Mouse (Mus musculus) gastrocnemius, adult 18-20 months (tissue): Measurements from ENCODE around the gene Eif3k. TPM values are rescaled to one million over a fixed set of nuclear protein-coding genes. Genes with fewer than 3 reads are reported as not detected.
A peak's percentile ranks its signal among the peaks of the same experiment; 100 is the strongest.

Experiments
- DNase-seq: peaks from one replicate; pipeline ENCODE4 v3.0.0; 2021; ENCODE audit warnings: low spot score
- total RNA-seq, 2 experiments: library from RNA; stranded (reverse); gene quantifications; 2 replicates each; pipeline ENCODE4 v1.2.3; 2021

The Eif3k gene
- total RNA-seq, 2 experiments from 2014 or later = 128 TPM

DNA sequence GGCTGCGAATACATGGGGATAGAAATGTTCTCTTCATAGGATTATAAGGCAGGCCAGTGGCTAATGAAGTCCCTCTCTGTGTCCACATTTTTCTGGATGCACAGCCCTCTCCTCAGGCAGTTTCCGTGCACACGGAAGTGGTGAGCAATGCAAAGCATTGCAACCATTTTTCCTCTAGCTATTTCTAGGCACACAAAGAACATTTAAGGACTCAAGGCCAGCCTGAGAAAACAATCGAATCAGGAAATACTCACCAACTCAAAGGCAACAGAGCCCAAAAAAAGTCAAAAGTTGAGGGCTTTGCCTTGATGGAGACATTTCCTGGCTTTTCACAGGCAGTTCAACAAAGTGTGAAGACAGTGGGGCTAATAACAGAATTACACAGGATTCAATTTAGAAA lies 40.5 kb downstream of the Eif3k start:
- DNase-seq = no peak

- no peak for DNase-seq
Measured at GRCm38 (mm10) chr7:28939418-28940183, 42.1 kb downstream of the Eif3k start.

GRCm38 (mm10) chr7:28938654-28939053 lies 43.0 kb downstream of the Eif3k start:
- no peak for DNase-seq

DNA sequence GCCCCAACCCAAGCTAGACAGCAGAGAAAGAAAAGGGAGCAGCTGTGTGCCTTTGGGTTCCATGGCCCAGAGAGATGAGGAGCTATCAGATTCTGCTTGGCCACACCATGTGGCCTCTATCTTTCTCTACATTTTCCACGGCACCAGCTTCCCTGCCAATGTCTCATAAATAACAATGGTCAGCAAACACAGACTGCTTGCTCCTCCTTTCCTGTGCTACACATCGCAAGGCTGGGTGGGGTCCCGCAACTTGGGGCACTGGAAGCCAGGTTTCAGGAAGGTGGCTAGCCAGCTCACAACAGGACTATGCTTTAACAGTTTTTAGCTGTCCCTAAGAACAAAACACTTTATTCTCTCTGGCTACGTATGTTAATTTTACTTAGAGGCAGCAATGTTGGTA lies 44.9 kb downstream of the Eif3k start:
- no peak for DNase-seq

DNA sequence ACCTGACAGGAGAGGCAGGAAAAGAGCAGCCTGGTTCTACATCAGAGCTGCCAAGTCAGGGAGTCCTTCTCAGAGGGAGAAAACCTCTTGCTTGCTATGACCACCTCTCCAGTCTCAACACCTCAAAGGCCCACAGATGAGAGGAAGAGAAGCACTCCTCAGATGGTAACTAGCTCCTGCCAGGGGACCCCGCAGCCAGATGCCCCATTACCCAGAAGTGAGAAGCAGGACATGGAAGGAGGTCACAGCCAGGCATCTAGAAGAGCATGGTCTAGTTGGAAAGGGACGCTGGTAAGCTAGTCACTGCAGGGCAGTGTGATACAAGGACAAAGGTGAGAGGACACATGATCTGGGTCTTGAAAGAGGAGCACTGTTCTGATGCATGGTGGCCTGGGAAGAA lies 47.8 kb downstream of the Eif3k start:
- no peak for DNase-seq

- no peak for DNase-seq
Measured at GRCm38 (mm10) chr7:28932421-28933041, 49.1 kb downstream of the Eif3k start.

GRCm38 (mm10) chr7:28931695-28932039 lies 50.0 kb downstream of the Eif3k start:
- no peak for DNase-seq

GRCm38 (mm10) chr7:28931032-28931694 lies 50.5 kb downstream of the Eif3k start:
- DNase-seq = no peak

GRCm38 (mm10) chr7:28930320-28931031 lies 51.2 kb downstream of the Eif3k start:
- DNase-seq = no peak

DNA sequence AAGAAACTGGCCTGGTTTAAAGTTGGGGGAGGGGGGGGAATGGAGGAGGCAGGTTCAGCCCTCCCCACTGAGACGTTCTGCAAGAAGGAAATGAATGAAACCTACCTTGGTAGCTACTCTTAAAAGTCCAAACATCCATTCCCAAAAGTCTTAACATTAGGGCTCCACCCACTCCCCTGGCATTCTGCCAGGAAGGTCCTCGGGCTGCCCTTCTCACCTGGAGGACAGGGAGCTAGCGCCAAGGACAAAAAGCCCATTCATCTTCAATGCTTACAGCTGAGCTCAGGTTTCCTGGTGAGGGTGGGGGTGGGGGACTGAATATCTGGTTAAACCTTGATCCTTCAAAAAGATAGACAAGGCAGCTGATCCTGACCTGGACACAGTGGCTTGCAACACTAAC lies 52.3 kb downstream of the Eif3k start:
- DNase-seq = no peak

DNA sequence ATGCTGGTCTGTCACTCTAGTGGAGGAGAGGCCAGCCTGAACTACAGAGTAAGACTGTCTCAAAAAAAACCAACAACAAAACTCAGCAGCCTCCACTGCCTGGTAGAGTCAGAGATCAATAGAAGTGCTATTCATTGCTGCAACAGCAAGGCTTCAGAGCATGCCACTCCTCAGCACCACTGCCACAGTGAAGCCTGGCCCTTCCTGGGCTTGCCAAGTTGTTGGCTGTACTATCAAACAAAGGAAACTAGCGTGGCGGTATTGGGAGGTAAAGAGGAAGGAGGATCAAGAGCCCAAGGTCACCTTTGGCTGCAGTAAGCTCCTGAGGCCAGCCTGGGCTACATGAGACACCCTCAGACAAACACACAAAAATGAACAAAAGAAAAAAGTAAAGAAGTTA lies 55.5 kb downstream of the Eif3k start:
- no peak for DNase-seq

DNA sequence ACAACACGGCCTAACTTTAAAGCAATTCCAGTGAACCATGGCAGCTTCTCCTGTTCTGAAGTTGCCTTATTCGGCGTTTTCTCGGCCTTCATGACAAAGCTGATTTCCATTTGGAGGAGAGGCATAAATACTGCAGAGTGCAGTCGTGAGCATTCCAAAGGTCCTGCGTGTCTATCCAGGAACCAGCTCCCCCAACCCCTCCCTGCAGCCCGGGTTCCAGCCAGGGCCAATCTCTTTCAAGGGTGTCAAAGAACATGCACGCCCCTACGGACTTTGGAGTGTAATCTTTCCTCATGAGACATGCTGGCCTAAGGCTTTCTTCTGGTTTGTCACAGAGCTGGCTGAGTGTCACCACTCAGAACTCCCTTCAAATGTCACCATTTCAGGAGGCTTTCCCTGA lies 56.3 kb downstream of the Eif3k start:
- peak; percentile 86 for DNase-seq

- no peak for DNase-seq
Measured at GRCm38 (mm10) chr7:28924802-28925201, 56.9 kb downstream of the Eif3k start.

GRCm38 (mm10) chr7:28923865-28924291 lies 57.8 kb downstream of the Eif3k start:
- no peak for DNase-seq

- no peak for DNase-seq
Measured at GRCm38 (mm10) chr7:28922606-28923005, 59.1 kb downstream of the Eif3k start.

DNA sequence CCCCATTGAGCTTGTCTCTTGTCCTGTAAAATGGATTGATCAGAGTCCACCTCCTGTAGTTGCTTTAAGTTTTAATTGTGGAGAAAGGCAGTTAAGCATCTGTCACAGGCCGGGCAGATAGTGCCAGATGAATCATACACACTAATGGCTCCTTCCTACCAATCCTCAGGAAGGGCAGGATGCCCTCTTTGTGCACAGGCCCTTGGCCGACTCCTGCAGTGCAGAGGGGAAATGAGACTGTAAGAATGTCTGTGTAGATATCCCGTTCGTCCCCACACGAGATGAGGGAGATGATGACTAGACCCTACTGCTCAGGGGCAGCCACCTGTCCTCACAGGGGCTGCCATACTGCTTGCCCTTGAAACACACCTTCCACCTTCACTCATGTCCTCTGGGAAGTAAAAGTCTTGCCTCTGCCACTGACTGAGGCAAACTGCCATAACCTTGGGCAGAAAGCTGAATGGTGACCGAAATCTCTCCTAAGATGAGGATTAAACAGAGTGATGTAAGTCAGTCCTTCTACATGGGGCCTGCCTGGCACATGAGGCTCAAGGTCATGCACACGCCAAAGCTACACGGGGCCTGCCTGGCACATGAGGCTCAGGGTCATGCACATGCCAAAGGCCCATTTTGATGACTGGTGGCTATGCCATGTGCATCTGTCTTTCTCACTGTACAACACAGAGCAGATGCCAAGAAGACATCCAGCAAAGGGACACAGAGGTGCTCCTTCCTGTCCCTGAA lies 59.8 kb downstream of the Eif3k start:
- no peak for DNase-seq

Other genes starting within 250 kb of the Eif3k start
- 10 to 100 TPM; 43.8 to 44.0 TPM for gene Mrps12, start 240.0 kb downstream of the Eif3k start, total RNA-seq
- 10 to 100 TPM; 12.3 to 14.0 TPM for gene Sars2, start 239.9 kb downstream of the Eif3k start, total RNA-seq
- not detected for gene Ccer2, start 225.7 kb downstream of the Eif3k start, total RNA-seq
- 10 to 100 TPM; 95.9 to 98.2 TPM for gene Sirt2, start 215.1 kb downstream of the Eif3k start, total RNA-seq
- gene Nfkbib, start 214.4 kb downstream of the Eif3k start, total RNA-seq = 10 to 100 TPM; 33.2 to 34.9 TPM
- gene Rinl, start 192.9 kb downstream of the Eif3k start, total RNA-seq = under 1 TPM; 0.45 to 0.46 TPM
- gene Hnrnpl, start 173.3 kb downstream of the Eif3k start, total RNA-seq = 100 to 1,000 TPM; 110 to 131 TPM
- gene Ech1, start 156.6 kb downstream of the Eif3k start, total RNA-seq = 100 to 1,000 TPM; 227 to 344 TPM
- 1 to 10 TPM; 1.7 to 3.9 TPM for gene Lgals4, start 148.0 kb downstream of the Eif3k start, total RNA-seq
- gene Lgals7, start 118.0 kb downstream of the Eif3k start, total RNA-seq = under 1 TPM in 1 of 2 experiments, not detected in 1; 0.66 TPM
- gene Capn12, start 100.4 kb downstream of the Eif3k start, total RNA-seq = under 1 TPM; 0.09 TPM
- 10 to 100 TPM; 29.6 to 46.1 TPM for gene Actn4, start 19.5 kb downstream of the Eif3k start, total RNA-seq
- gene Map4k1, start 186 bp upstream of the Eif3k start, total RNA-seq = under 1 TPM; 0.24 to 0.59 TPM
- gene Ryr1, start 143.3 kb upstream of the Eif3k start, total RNA-seq = 1,000 to 10,000 TPM; 1,704 to 1,734 TPM
- under 1 TPM; 0.52 to 0.62 TPM for gene Rasgrp4, start 153.0 kb upstream of the Eif3k start, total RNA-seq
- gene Fam98c, start 174.4 kb upstream of the Eif3k start, total RNA-seq = 1 to 10 TPM; 9.1 to 9.4 TPM
- gene Ggn, start 188.3 kb upstream of the Eif3k start, total RNA-seq = under 1 TPM; 0.27 to 0.33 TPM
- 1 to 10 TPM; 1.9 to 3.1 TPM for gene Spred3, start 188.5 kb upstream of the Eif3k start, total RNA-seq
- 100 to 1,000 TPM; 202 to 256 TPM for gene Psmd8, start 198.8 kb upstream of the Eif3k start, total RNA-seq
- gene Catsperg1, start 232.2 kb upstream of the Eif3k start, total RNA-seq = under 1 TPM; 0.14 to 0.47 TPM